ENCODE assay signal across 8 mouse cellular contexts in genomic region chr16:36693818-36694413, GRCm38 (mm10). TPM values are rescaled to one million over a fixed set of nuclear protein-coding genes. Genes with fewer than 3 reads are reported as not detected.
DNase-seq lines count a peak whose midpoint lies in the region; ATAC-seq lines count a peak whose summit lies in the region.

TSS of gene Ildr1 (plus strand) at chr16:36693978.

- WGBS in liver, embryonic 15.5 days (ENCODE audit: insufficient replicate concordance): 4% methylated on average over 40 of the region's 40 CpGs
- WGBS in neural tube, embryonic 12.5 days: 2% methylated on average over 40 of the region's 40 CpGs

- peak within 1 kb of the TSS; percentile 31 for H3K4me3 ChIP-seq in liver, embryonic 15.5 days (replicated peaks)
- peak within 1 kb of the TSS; percentile 31 for H3K4me3 ChIP-seq in neural tube, embryonic 12.5 days

- no peaks in the 10 kb centered on the region for H3K36me3 ChIP-seq in liver, embryonic 15.5 days (replicated peaks)
- no peaks in the 10 kb centered on the region for H3K36me3 ChIP-seq in neural tube, embryonic 12.5 days

- peak within 1 kb of the TSS; percentile 54 for H3K4me2 ChIP-seq in liver, embryonic 15.5 days
- peak within 1 kb of the TSS; percentile 71 for H3K4me2 ChIP-seq in neural tube, embryonic 12.5 days (replicated peaks)

- peaks cover 30% of the 10 kb centered on the region for H3K27me3 ChIP-seq in liver, embryonic 15.5 days
- H3K27me3 ChIP-seq in neural tube, embryonic 12.5 days (replicated peaks): peaks cover 18% of the 10 kb centered on the region

- H3K4me1 ChIP-seq in liver, embryonic 15.5 days (replicated peaks): no peaks in the 10 kb centered on the region; the same call in 1 of the 2 replicates
- H3K4me1 ChIP-seq in neural tube, embryonic 12.5 days: peaks cover 6% of the 10 kb centered on the region

- DNase-seq in frontal cortex, postnatal 10 days (ENCODE audit: low spot score in 2 of 2): no peak
- DNase-seq in brain, adult 2 months (ENCODE audit: low read depth, low spot score): peak; percentile 6
- DNase-seq in induced T-regulatory cell, adult 2 months (ENCODE audit: low read depth): peak; percentile 81
- DNase-seq in right cerebral cortex, postnatal 10 days (ENCODE audit: low spot score in 2 of 2): no peak
- no peak for DNase-seq in left cerebral cortex, adult 11 months (ENCODE audit: low spot score)

- H3K27ac ChIP-seq in liver, embryonic 15.5 days (replicated peaks): no peak within 1 kb of the TSS
- H3K27ac ChIP-seq in neural tube, embryonic 12.5 days: no peak within 1 kb of the TSS

- H3K9me3 ChIP-seq in liver, embryonic 15.5 days (replicated peaks): no peaks in the 10 kb centered on the region
- H3K9me3 ChIP-seq in neural tube, embryonic 12.5 days: no peaks in the 10 kb centered on the region

- ATAC-seq in frontal cortex, adult (ENCODE audit: low TSS enrichment): peak; percentile 34; the same call in 1 of the 2 replicates
- no peak for ATAC-seq in liver, embryonic 15.5 days (ENCODE audit: insufficient read depth)
- peak; percentile 66; the same call in 1 of the 2 replicates for ATAC-seq in neural tube, embryonic 12.5 days (ENCODE audit: low FRiP score, low read depth)

- no peak within 1 kb of the TSS for H3K9ac ChIP-seq in liver, embryonic 15.5 days
- H3K9ac ChIP-seq in neural tube, embryonic 12.5 days: peak within 1 kb of the TSS; percentile 48; the same call in 1 of the 2 replicates

RNA-seq across cellular contexts. Expression of gene Ildr1, which starts in this region (rescaled TPM):
- polyA plus RNA-seq in liver, embryonic 15.5 days (2015; fragmentation: Nextera tagmentation; extraction: Ambion mirVana): 0.03 and 0.21 TPM in 2 replicates
- 0.15 TPM in 1 of 2 replicates, not detected in the other for polyA plus RNA-seq in neural tube, embryonic 12.5 days (2016; fragmentation: Nextera tagmentation; extraction: Ambion mirVana)

Comparison
In these comparisons a context has a peak if more than half of its experiments do, and no peak if none do; other contexts are left out.
1. Peak in ATAC-seq, H3K4me3 ChIP-seq, H3K9ac ChIP-seq and H3K4me2 ChIP-seq in neural tube, embryonic 12.5 days; RNA of the gene not detected or under 1 TPM.
2. DNase-seq: peak in brain, adult 2 months (single experiment) and induced T-regulatory cell, adult 2 months (single experiment); none in frontal cortex, postnatal 10 days (0 of 2), right cerebral cortex, postnatal 10 days (0 of 2) and left cerebral cortex, adult 11 months (single experiment).